Mouse (Mus musculus) megakaryocyte, adult 5-6 weeks (primary cell): ENCODE data around the gene Arhgap24. TPM values are rescaled to one million over a fixed set of nuclear protein-coding genes. Genes with fewer than 3 reads are reported as not detected.

Source experiments
- ATAC-seq: 2 replicates; pipeline ENCODE4 v1.8.0; 2016; ENCODE audit warnings: mild to moderate bottlenecking, inconsistent platforms; ENCODE audit not compliant: poor library complexity, severe bottlenecking
- total RNA-seq, 2 experiments: library from RNA; stranded (forward) in 1 of 2; stranded (reverse) in 1 of 2; fragments of 153-499, 151-499 nt in 1 of 2; fragments of 221-1000, 200-1000 nt in 1 of 2; gene quantifications; 2 replicates each; pipeline versions ENCODE4 v1.2.3 to v1.2.4; 2015 to 2017

Gene Arhgap24
- total RNA-seq, 2 experiments from 2014 or later = 7.5 to 10.7 TPM

GRCm38 (mm10) chr5:102728531-102728930 is 247.3 kb downstream of the Arhgap24 start:
- ATAC-seq = no peak

DNA sequence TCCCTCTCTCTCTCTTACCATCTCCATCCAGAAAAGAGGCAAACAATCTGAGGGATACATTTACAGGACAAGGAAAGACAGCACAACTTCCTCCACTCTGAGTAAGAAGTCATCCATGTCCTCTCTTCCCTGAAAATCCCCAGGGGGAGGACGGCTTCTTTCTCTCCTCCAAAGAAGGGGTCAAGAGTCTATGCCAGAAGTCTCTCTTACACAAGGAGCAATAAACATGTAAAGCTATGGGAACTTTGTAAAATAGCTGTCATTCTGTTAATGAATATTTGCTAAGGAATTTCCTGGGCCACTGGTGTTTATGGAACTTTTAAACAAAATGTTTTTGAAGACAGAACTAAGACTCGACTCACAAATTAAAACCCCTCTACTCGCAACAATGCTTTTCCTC is 248.3 kb downstream of the Arhgap24 start:
- ATAC-seq = no peak

GRCm38 (mm10) chr5:102736131-102736530 is 254.9 kb downstream of the Arhgap24 start:
- no peak for ATAC-seq

DNA sequence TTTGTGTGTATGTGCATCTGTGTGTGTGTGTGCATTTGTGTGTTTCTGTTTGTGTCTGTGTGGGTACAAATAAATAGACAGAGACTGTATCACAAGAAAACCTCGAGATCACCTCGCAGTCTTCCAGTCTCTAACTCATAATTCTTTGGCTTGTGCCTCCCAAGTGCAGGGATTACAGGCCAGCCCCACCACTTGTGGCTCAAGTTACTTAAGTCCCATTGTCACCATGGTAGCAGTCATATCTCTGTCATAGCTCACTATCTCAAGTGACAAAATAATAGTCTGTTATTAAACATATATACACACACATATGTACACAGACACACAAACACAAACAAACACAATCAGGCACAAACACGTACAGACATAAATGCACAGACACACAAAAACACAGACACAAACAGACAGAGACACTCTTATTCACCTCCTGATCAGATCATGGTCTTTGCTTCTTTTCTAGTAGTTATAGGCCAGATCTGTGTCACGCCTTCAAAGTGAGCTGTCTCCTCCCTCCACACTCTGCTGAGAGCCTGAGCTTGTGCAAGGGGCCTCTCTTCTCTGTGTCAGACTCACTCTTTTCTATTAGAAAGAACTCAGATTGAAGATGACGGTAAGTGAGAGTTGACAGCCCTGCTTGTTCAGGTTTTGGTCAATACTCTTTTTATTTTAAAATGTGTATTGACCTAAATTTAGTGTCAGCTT is 261.5 kb downstream of the Arhgap24 start:
- no peak for ATAC-seq

DNA sequence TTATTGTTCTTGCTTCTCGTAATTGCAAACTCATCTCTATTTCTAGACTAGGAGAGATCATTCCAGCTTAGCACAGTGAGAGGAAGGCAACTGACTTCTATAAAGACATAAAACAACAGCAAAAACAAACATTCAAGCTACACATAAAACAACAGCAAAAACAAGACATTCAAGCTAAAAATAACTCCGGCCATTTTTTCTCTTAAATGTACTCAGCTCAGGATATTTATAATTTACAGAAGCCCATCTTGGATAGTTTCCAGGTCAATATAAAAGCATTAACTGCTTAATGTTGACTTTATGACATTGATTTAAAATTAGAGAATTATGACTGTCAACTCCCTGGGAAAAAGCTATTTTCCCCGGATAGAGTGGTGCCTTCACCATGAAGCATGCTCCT is 262.2 kb downstream of the Arhgap24 start:
- ATAC-seq = no peak

DNA sequence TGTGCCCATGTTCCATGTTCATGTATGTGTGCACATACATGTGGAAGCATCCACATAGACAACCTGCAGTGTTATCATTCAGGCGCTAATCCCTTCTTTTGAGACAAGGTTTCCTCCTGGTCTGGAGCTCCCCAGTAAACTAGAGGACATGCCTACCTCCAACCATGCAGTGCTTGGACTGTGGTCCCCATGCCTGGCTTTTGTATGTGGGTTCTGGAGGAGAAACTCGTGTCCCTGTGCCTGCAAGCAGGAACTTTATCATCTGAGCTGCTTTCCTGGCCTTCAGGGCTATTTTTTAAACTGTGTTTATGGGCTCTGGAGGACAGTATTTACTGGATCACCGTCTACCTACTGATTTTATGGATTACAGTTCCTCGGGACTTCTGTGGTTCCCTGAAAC is 262.9 kb downstream of the Arhgap24 start:
- no peak for ATAC-seq

DNA sequence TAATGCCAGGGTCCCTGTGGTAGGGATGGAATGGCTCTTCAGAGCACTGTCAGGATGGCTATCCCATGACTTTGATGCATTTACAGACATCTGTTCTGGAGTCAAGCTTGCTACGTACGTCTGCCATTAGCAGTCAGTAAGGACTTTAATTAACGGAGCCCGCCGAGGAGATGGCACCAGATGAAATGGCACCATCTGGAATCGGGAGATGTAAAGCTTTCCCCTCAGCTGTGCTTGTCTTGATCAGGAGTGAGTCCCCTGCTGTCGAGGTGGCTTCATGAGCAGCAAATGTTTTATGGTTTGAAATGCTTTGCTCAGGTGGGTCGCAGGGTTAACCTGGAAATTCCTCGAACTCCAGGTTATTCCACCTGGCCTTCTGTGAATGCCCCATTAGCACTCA is 267.0 kb downstream of the Arhgap24 start:
- no peak for ATAC-seq

DNA sequence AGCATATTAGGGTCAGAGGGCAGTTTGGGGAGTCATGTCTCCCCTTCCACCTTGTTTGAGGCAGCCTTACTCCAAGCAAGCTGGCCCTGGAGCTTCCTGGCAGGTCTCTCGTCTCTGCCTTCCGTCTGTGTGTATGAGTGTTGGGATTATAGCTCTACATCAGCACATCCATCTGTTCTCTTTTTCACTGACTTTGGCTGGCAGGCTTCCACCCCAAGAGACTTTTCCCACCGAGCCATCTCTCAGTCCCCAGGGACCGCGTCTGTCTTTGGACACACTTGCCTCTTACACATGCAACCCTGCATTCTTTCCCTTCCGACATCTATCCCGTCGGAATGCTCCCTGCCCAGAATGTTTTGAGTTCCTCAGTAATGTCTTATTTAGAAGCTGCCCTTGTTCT is 267.8 kb downstream of the Arhgap24 start:
- ATAC-seq = no peak

- ATAC-seq = no peak
These were observed 269.5 kb downstream of the Arhgap24 start for GRCm38 (mm10) chr5:102750674-102751073.

GRCm38 (mm10) chr5:102751661-102752307 is 270.6 kb downstream of the Arhgap24 start:
- no peak for ATAC-seq

DNA sequence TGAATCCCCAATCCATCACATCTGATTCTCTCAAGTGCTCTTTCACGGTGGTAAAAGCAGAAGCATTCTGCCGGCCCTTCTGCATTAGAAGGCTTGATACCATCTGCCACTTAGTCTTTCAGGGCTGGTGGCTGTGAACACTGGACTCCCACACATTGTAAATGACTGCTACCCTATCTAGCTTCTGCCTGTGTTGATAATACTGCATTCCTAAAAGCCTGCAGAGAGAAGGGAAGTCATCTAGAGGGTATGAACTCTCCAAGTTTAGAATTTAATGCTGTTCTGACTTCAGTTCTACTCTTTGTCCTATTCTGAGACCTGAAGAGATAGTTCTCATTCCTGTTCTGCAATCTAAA is 271.1 kb downstream of the Arhgap24 start:
- ATAC-seq = no peak

GRCm38 (mm10) chr5:102757040-102757439 is 275.8 kb downstream of the Arhgap24 start:
- ATAC-seq = no peak

GRCm38 (mm10) chr5:102765694-102766093 is 284.5 kb downstream of the Arhgap24 start:
- ATAC-seq = no peak

DNA sequence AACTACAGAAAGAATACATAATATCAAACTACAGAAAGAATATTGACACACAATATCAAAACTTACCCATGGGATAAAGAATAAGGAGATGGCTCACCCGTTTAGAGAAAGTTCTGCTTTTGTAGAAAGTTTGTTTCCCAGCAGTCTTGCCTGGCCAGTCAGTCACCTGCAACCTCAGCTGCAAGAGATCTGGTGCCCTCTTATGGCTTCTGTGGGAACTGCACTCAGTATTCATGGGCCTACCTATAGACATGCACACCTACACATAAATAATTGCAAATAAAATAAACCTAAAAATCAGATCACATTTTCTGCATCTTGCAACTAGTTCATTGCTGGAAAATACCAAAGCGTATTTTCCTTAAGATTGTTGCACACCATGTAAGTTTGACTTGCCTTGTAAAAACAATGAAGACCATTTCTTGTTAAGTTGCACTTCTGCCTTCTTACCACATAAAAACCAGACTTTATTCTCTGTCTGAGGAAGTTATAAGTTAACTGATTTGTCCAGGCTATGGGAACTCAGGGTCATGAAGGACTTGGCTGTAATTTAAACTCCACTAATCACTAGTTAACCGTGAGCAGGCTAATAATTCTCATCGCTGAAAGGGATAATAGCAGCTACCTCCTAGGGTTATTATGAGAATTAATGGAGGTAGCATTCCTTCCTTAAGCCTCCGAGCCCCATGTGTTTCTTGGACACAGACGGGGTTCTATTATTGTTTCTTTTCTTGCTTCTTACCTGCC is 285.3 kb downstream of the Arhgap24 start:
- peak; percentile 88 for ATAC-seq

- no peak for ATAC-seq
These were observed 285.9 kb downstream of the Arhgap24 start for GRCm38 (mm10) chr5:102767058-102767444.

DNA sequence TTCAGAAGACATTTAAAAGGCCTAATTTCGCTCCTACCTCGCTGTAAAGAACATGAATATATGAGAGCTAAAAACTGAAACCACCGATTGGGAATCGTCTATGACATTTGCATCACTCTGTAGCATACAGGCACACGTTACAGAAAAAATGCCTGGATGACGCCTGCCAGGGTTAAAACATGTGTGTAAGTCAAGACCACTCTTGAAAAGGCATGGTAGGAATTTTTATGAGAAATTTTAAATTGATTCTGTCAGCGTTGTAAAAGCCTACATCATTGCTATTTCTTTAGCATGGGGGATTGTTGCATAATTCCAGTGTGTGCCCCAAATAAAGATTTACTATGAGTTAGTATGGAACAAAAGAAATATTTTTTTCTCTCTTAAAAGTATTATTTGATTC is 286.6 kb downstream of the Arhgap24 start:
- ATAC-seq = no peak

GRCm38 (mm10) chr5:102768385-102769080 is 287.3 kb downstream of the Arhgap24 start:
- no peak for ATAC-seq

DNA sequence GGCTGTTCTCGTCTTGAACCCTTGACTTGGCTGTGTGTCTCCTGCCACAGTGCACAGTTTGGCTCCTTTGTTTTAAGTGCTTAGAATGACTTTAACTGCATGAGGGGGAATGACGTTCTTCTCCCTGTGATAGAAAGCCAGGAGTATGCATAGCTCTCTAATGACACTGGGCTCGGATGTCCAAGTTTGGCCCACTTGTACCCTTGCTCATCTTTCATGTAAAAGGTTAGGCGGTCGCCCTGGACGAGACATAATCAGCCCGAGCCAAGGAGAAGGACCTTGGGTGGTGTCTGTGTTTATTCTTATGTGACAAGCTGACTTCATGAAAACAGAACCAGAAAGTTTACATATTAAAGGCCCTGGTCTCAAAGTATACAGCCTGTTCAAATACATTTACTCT is 289.4 kb downstream of the Arhgap24 start:
- ATAC-seq = no peak

GRCm38 (mm10) chr5:102774500-102774899 is 293.3 kb downstream of the Arhgap24 start:
- ATAC-seq = no peak

GRCm38 (mm10) chr5:102777255-102777654 is 296.1 kb downstream of the Arhgap24 start:
- ATAC-seq = peak; percentile 13

DNA sequence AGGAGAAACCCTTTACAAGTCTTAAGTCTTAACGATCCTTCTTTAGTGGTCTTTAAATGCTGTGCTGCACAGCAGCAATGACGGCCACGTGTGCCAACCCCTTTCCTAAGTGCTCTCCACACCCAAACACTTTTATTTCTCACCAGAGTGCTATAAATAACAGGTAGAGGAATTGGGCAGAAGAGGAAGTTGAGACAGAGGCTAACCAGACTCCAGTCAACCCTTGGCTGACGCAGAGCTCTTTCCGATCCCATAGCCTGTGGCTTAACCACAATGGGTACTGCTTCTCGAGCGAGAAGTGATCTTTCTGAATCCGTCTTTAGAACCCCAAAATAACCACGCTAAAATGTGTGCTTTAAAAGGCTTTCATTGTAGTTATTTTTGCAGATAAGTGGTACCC is 296.7 kb downstream of the Arhgap24 start:
- peak; percentile 95 for ATAC-seq
